Mouse (Mus musculus) ES-Bruce4 (cell line): ENCODE results near the gene Gstp3.

Source experiments
- CTCF ChIP-seq: IDR thresholded peaks from one replicate; pipeline ENCODE4 v1.8.1; 2011; ENCODE audit warnings: low read depth, low read length
- POLR2A ChIP-seq: IDR thresholded peaks from one replicate; pipeline ENCODE4 v1.8.1; 2011; ENCODE audit warnings: low read length; ENCODE audit not compliant: insufficient read depth

DNA sequence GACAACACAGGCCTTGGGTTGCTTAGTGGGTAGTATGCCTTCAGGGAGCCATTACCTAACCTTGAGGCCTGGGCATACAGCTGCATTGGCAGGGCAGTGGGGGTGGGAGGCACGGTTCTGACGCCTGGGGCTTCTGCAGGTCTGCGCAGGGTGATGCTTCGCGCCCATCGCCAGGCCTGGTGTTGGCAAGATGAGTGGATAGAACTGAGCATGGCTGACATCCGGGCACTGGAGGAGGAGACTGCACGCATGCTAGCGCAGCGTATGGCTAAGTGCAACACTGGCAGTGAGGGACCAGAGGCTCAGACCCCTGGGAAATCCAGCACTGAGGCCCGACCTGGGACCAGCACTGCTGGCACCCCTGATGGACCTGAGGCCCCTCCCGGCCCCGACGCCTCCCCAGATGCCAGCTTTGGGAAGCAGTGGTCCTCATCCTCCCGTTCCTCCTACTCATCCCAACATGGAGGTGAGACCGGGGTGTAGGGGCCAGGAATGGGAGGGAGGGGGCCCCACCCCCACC, 45.4 kb upstream of the Gstp3 start:
- TF ChIP-seq POLR2A, result no peak
- no peak for TF ChIP-seq CTCF
